Mouse (Mus musculus): ENCODE data around the gene Syt13.

DNA sequence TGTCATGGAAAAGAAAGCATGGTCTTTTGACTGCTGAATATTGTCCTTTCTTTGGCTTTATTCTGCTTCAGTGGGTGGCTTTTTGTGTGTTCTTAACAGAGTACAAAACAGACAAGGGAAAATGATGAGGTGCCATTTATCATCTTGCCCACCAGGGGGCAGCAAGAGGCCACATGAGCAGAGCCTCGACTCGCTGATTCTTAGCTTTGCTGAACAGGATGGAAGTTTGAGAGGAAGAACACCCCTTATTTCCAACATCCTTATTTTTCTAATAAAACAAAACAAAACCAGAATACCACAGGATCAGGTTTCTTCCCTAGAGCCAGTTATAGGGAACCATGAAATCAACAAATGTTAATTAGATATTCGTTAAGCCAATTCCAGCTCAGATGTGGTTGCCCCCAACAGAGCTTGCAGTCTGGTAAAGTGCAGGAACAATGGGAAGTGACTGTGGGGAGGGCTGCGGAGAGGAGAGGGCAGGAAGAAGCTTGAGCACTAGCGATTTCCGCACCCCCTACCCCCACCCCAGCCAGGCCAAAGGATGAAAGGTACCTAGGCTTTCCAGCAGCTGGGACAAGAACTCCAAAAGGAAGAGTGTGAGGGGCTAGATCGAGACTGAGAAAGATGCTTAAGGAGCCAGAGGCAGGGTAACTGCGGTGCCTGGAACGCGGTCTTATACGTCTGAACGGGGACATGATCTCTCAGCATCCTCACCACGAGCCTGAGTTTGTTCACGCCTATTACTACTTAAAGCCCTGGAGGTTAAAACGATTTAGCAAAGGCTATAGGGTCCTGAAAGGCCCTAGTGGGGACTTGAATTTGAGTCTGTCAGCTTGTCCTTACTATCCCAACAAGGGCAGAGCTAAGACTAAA, 31.6 kb upstream of the Syt13 start:
- TF ChIP-seq CTCF (IDR thresholded peaks at IDR 0.05; ENCODE audit: low read depth, low read length) (peak; percentile 81), GATA1 (IDR thresholded peaks at IDR 0.05; ENCODE audit: borderline replicate concordance, low read length) (no peak), TAL1 (conservative IDR thresholded peaks at IDR 0.05; ENCODE audit: low read depth, low read length) (no peak), GATA2 (IDR thresholded peaks at IDR 0.05; ENCODE audit: borderline replicate concordance, low read depth, low read length) (no peak)
